Mouse (Mus musculus) lung, postnatal 25 days (tissue): ENCODE data around the gene Nemp1.
"Not testable (repeated sequence)": the region's sequence is repeated elsewhere in the genome, so short reads cannot be mapped to it uniquely, and the experiment has no call there.

Source experiments
- DNase-seq: peaks from one replicate; pipeline ENCODE4 v3.0.0; 2022; ENCODE audit warnings: low spot score

The Nemp1 gene

DNA sequence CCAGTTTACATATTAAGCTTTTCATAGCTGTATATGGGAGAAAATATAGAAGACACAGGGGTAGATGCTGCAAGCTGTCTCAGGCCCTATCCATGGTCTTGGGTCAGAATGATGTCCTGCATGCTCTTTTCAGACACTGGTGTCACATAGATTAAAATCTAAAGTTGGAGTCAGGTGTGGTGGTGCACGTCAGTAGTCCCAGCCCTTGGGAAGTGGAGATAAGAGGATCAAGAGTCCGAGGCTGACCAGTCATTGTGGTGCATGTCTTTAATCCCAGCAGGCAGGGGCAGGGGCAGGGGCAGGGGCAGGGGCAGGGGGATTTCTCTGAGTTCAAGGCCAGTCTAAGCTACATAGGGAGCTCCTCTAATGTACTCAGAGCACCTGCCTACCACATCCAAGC is 20.9 kb upstream of the Nemp1 start:
- DNase-seq = no peak

DNA sequence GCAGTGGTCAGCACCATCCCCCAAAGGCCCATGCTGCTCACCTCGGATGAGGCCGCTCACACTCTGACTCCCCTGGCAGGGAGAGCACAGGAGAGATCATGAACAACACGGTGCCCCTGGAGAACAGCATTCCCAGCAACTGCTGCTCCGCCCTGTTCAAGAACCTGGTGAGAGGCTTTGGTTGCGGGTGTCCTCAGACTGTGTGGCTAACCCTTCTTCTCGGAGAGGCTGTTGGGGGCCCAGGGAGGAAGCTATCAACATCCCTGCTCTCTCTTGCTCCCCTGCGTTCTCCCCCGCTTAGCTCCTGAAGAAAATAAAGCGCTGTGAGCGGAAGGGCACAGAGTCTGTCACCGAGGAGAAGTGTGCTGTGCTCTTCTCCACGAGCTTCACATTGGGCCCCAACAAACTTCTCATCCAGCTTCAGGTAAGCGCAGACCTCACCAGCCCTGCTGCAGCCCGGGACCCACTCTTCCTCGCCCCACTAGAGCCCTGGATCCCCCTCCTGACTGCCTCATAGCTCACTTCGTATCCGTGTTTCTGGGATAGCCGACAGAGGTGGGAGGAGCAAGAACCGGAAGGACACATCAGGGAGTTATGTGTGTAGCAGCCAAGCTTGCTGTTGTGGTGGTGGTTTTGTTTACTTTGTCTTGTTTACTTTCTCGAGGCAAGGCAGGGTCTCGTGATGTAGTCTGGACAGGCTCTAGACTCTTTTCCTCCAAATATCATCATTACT is 13.6 kb upstream of the Nemp1 start:
- DNase-seq = no peak

DNA sequence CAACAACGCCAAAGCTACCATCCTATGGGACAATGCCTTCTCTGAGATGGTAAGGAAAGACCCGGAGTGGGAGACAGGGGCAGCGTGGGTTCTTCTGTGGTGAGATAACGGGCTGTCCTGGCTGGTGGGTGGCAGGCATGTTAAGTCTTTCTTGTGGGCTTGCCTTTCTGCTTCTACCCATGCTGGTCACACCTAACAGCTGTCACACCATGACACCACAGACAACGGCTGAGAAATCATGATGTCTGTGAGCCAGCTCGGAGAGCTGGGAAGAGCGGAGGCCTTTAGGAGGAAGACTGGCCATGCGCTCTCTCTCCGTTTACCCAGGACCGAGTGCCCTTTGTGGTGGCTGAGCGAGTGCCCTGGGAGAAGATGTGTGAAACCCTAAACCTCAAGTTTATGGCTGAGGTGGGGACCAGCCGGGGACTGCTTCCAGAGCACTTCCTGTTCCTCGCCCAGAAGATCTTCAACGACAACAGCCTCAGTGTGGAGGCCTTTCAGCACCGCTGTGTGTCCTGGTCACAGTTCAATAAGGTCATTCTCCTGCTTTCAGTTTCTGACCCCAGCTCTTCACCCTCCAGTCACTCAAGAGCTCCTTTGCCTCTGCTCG is 11.6 kb upstream of the Nemp1 start:
- no peak for DNase-seq

DNA sequence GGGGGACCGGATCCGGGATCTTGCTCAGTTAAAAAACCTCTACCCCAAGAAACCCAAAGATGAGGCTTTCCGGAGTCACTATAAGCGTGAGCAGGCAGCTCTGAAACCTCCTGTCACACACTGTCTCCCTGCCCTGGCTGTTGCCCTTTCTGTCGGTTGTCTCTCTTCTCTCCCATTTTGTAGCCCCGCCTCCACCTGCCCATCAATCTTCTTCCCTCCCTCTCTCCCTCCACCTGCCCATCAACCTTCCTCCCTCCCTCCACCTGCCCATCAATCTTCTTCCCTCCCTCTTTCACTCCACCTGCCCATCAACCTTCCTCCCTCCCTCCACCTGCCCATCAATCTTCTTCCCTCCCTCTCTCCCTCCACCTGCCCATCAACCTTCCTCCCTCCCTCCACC is 9.1 kb upstream of the Nemp1 start:
- not testable (repeated sequence) for DNase-seq

DNA sequence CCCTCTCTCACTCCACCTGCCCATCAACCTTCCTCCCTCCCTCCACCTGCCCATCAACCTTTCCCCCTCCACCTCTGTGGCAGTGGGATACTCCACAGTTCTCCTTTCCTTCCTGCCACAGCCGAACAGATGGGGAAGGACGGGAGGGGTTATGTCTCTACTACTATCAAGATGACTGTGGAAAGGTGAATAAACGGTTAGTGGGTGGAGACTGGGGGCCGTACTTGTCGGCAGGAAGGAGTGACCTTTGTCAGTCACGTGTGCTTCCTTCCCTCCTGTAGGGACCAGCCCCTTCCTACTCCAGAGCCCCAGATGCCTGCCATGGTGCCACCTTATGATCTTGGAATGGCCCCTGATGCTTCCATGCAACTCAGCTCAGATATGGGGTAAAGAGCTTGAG is 8.6 kb upstream of the Nemp1 start:
- no peak for DNase-seq

DNA sequence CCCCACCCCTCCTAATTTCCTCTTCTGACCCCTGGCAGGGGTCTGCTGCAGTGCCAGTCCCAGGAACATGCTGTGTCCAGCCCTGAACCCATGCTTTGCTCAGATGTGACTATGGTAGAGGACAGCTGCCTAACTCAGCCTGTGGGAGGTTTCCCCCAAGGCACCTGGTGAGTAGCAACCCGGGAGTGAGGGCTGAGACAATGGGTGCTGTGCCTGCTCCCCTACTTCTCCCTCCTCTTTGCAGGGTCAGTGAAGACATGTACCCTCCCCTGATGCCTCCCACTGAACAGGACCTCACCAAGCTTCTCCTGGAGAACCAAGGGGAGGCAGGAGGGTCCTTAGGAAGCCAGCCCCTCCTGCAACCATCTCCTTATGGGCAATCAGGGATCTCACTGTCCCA is 7.2 kb upstream of the Nemp1 start:
- no peak for DNase-seq

DNA sequence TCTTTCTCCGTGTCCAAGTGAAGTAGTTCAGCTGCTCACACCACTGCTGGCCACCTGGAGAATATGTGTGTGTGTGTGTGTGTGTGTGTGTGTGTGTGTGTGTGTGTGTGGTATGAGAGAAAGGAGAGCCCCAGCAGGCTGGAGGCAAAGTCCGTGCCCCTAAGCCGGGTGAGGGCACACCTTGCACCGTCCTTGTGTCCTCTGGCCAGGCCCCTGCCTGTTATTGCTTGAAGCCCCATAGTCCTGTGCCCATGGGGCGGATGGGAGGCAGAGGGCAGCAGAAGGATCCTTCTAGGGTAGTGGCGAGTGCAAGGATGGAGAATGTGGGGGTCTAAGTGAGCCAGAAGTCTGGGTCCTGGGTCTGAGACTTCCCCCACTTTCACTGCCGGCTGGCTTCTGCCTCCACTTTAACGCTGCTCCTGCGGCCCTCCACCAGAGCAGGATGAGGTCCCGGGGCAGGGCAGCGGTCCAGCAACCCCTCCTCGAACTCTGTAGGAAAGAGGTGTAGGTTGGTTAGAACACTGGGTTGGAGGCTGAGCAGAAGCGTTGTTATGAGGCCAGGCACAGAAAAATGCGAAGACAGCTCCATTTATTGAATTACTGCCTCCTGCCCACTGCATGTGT is 5.3 kb upstream of the Nemp1 start:
- no peak for DNase-seq

DNA sequence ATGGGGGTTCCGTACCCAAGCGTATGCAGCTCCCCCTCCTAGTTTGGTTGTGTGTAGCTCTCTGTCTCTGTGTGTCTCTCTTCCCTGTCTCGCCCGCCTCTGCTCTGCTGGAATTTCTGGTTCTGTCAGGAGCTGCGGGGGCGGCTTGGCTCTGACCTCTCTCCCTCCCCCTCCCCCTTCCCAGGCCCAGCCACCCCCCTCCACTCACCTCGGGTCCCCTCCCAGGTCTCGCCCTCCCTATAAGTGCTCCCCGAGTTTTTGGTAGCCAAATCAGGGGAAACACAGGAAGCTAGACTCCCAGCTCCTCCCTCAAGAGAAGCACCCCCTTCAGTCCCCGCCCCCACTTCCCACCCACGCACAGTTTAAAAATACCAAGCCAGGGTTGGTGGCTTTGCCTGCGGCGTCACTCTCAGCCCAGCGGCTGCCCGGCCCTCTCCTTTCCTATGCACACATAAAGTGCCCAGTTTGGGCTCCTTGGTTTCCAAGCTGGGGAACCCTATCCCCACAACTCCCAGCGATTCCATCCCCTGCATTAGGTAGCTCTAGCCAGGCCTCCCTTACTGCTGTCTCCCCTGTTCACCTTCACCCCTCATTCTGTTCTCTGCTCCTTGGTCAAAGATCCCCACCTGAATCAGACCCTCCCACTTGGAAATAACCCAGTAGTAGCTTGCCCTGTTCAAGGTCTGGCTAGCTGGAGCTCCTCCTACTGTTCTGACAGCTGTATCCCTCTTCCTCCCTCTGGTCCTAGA is 4.6 kb upstream of the Nemp1 start:
- peak; percentile 80 for DNase-seq

DNA sequence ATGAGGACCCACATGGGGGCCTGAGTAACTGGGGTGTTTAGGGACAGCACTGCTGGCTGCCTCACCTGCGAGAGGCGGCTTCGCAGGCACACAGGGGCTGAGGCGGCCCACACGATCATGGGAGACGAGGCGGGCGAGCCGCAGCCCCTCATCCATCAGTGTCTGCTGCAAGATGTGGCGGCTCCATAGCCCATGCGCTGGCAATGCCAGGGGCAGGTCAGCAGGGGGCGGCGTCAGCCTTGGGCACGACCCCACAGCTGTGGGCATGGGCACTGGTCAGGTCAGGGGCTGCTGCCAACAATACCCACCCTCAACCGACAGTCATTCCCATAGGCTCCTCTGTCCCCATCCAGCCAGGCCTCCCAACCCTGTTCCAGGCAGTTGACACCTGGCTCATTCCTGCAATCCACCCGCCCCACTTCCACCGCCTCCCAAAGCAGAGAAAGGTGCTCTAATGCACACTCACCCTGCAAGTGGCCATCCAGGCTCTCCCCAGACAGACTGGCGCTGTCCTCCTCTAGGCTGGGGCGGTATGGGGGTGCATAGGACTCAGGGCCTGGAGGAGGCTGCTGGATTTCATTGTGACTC is 3.9 kb upstream of the Nemp1 start:
- DNase-seq = no peak

DNA sequence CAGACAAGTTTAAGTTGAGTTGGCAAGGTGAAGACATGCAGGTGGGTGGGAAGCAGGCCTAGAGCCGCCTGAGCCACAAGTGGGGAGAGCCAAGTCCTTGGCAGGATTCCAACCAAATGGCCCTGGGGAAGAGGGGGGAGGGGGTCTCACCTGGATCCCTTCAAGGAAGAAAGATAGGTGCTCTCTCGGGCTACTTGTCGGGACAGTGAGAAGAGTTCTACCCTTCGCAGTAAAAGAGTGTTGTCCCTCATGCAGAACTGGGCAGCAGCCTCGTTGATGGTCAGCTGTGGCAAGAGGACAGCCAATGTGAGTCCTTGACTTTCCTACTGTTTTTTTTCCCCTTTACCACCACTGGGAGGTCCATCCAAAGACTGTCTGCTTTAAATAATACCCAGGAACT is 3.1 kb upstream of the Nemp1 start:
- DNase-seq = no peak

DNA sequence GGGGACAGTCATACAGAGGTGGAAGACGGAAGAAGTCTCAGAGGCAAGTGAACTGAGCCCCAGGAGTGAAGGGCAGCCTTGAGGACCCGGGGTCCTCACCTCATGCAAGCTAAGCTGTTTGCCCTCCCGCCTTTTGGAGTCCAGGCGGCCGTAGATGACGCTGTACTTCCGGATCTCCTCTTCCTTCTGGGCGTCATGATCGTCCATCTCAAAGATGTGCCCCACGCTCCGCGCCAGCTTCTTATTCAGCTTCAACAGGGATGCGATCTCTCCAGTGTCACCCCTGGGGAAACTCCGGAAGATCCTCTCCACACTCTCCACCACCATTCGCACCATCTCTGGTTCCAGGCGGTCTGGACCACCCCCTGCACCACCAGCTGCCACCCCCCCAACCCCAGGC is 2.5 kb upstream of the Nemp1 start:
- DNase-seq = no peak

DNA sequence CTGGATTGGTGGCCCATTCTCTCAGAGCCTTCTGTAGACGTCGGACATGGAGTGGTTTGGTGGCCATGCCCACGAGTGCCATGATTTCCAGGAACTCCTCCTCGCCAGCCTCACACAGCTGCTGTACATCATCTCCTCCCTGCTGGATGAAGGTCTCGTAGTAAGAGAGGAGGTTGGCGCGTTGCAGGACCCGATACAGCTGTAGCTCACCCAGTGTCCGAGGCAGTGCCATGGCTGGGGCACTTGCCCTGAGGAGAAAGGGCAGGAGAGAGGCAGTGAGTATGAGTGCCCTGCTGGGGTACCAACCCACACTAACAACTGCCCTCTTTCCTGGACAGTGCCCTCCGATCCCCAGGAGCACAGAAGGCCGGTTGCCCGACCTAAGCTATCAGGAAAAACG is 1.8 kb upstream of the Nemp1 start:
- no peak for DNase-seq

DNA sequence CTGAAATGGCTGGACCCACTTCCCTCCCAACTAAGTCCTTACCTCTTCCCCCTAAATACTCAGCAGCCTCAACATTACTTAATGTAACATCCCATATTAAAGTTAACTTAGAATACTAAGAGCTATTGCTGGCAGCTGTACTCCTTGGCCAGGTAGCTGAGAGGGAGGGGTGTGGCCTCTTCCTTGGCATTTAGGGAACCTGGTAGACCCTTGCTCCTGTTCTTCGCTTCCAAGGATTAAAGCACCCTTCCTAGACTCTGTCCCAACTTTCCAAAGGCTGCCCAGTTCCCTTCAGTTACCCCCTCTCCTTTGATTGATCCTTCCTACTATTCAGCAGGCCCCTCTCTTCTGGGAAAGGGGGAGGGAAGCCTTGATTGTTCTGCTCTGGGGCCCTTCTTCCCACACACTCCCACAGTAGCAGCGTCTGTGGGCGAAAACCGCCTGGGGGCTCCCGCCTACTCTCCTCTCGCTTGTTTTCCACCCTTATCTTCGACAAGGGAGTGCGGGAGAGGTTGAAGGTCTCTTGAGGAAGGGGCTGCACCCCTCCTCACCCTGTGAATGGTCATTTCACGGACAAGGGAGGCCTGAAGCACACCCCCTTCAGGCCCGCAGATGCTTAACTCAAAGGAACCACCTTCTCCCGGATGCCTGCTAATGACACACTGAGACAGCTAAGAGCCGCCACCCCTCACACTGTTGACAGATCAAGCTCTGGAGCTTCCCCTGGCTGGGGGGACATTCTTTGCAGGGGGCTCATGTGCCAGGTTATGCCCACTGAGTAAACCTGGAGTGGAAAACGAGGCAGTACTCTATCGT is 1.1 kb upstream of the Nemp1 start:
- peak; percentile 18 for DNase-seq

DNA sequence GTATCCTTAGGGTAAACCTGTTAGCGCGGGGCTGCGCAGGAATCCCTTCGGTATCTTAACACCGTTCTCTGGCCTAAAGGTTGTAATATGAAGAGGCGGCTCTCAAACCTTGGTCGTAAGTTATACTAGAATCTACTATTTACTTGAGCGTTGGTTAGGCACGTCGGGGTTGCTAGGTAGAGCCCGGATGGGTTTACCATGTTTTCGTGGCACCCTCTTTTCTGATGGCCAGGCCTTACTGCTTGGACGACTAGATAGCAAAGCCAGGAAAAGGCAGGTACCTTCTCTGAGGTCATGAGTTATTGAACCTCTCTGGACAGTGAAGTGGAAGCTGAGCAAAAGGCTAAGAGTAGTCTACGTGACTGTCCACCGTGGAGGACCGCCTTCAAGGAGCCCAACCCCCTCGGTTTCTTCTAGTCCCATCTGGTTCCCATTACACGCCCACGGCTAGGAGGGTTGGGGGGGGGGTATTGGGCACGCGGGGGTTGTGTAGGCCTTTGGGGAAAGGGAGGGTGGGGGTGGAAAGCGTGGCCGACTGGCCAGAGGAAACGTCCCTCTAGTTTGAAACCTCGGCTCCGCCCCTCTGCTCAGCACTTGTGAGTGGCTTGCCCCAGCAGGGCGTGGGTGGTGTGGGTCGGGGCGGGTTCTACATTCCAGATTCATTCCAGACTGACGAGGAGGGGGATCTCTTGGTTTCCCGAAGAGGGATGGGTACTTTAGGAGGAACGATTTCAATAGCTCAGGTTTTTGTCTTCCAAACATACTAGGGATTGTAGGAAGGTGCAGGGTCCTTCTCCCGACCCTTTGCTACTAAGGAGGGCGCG is 780 bp downstream of the Nemp1 start:
- peak; percentile 95 for DNase-seq

DNA sequence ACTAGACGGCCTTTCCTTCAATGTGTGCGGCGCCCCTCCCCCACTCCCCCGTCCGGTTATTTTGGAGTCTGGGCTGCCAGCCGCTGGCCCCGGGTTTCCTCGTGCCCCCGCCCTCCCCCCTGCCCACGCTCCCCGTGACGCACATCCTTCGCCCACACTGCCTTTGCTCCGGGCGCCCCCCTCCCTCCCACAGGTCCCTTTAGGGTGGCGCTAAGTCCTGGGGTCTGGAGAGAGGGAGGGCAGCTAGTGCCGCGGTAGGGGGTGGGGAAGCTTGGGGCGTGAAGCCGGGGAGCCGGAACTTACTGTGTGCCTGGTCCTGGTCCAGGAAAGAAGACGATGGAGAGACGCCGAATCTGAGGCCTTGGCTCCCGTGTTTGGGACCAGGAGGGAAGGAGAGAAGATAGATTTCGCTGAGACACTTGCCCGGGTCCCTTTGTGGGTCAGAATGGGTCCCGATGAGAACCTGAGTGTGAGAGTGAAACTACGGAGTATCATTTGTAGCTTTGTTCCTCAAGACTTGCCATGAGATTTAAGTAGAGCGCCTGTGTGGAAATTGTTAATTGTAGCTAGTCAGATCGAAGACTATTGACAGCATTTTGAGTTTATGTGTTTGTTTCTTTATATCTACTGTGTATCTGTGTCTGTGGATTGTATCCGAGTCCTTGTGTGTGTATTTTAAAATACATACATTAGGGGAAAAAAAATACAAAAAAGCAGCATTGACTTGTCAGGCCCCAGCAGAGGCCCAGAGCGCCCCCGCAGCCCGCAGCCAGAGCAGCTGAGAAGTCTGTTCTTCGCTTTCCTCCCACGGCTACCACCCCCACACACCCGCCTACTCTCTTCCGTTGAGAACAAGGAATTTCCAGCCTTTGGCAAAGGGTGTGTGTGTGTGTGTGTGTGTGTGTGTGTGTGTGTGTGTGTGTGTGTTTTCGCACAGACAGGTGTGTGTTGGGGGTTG is 1.7 kb downstream of the Nemp1 start, which contains the start of gene Nab2:
Gene Nab2 (minus strand): TSS at position 476 of the 958 bp plus-strand sequence.
- peak; percentile 85 for DNase-seq

DNA sequence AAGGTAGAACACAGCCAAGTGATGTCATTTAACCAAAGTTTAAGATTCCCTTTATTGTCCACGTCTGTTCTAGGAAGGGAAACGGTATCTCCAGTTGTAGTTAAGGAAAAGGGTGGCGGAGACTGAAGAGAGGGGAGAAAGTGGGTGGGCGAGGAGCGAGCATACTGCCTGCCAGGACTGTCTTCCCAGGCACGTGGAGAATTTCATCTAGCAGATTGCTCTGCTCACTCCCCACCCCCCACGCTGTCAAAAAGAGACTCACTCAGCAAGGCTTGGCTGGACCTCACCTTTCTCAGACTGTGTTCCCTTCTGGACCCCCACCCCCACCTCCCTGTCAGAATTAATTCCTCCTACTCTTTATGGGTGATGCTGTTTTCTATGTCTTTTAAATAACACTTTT is 2.5 kb downstream of the Nemp1 start:
- DNase-seq = no peak

DNA sequence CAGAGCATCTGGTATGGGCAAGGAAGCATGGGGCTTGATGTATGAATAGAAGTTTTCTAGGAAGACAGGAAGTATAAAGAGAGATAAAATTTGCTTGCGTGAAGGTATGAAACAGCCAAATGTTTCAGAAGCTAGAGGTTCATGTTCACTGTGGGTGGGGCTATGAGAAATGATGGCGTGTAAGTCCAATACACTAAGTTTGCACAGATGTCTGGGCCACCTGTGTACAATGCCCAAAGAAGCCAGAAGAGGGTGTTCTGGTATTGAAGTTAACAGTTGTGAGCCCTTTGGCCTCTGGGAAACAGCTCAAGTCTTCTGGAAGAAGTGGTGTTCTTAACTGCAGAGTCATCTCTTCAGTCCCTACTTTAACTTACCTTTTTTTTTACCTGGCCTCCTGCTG is 3.5 kb downstream of the Nemp1 start:
- DNase-seq = no peak

DNA sequence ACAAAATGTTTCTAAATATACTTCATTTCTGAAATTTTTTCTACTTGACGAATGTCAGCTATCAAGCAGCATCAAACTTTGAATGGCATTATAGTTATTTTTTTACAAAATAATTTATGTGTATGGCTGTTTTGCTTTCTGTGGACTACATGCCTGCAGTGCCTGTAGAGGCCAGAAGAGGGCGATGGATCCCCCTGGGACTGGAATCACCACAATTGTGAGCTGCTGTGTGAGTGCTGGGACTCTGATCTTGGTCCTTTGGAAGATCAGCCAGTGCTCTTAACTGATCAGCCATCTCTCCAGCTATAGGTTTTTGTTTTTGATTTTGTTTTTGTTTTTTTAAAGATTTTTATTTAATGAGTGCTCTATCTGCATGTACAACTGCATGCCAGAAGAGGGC is 4.6 kb downstream of the Nemp1 start:
- DNase-seq = no peak

DNA sequence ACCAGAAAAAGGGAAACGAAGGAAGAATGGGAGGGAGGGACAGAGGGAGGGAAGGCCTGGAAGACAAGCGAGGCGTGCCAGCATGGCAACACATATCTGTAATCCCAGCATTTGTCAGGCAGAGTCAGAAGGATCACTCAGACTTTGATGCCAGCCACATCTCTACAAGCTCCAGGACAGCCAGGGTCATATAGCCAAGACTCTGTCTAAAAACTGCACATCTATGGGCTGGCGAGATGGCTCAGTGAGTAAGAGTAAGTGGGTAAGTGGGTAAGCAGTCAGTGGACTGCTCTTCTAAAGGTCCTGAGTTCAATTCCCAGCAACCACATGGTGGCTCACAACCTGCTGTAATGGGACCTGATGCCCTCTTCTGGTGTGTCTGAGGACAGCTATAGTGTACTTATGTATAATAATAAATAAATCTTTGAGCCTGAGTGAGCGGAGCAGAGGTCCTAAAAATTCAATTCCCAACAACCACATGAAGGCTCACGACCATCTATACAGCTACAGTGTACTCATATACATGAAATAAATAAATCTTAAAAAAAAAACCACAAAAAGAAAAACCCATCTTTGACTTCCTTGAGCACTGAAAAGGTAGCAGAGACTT is 7.5 kb downstream of the Nemp1 start:
- no peak for DNase-seq
